Mouse (Mus musculus) embryonic fibroblast, embryonic 13.5 days (primary cell): Measurements from ENCODE around the gene Nup43.

Source experiments
- CTCF ChIP-seq: IDR thresholded peaks from 2 replicates; pipeline ENCODE4 v1.5.1; 2011; ENCODE audit warnings: mild to moderate bottlenecking, control low read depth, low read length, moderate library complexity, borderline replicate concordance; ENCODE audit not compliant: insufficient read depth
- POLR2A ChIP-seq: IDR thresholded peaks from 2 replicates; pipeline ENCODE4 v1.6.1; 2011; ENCODE audit warnings: low read depth, mild to moderate bottlenecking, control low read depth, low read length, moderate library complexity

GRCm38 (mm10) chr10:7725751-7726500 lies 58.6 kb downstream of the Nup43 start, which contains the start of gene Katna1:
- TF ChIP-seq CTCF (no peak), POLR2A (peak; percentile 75)
